Mouse (Mus musculus) heart, postnatal 0 days (tissue): ENCODE measurements around the gene Lama2.

Experiments used
- CTCF ChIP-seq: IDR thresholded peaks from 2 replicates; pipeline ENCODE4 v1.5.1; 2016; ENCODE audit warnings: antibody characterized with exemption, control low read depth, low read depth
- EP300 ChIP-seq: IDR thresholded peaks from 2 replicates; pipeline ENCODE4 v1.6.1; 2016; ENCODE audit warnings: antibody characterized with exemption, low read depth

DNA sequence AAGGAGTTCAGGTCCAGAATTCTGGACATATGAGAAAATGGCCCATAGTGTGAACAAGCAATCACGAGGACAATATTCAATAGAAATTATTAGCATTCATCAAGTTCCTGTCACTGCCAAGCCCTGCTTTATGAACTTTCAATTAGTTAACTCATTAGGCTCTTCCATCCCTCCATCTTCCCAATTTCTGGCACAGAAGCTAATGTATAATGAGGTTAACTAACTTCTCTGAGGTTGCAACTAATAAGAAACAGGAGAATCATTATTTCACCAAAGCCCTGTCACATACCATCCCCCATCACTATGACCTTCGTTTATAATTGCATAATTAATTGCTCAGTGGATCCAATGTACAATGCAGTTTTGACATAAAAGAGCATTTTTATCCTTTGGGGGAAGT lies 16.2 kb upstream of the Lama2 start:
- no peak for TF ChIP-seq CTCF
- TF ChIP-seq EP300: no peak
